Mouse (Mus musculus): ENCODE data around the gene Col6a4. TPM values are rescaled to one million over a fixed set of nuclear protein-coding genes. Genes with fewer than 3 reads are reported as not detected.

Col6a4 gene
- 2.0 and 2.4 TPM in 2 replicates for polyA plus RNA-seq (2015; fragmentation: Nextera tagmentation; extraction: Ambion mirVana)

GRCm38 (mm10) chr9:106096683-106097082, at the start of gene Col6a4:
Col6a4 (minus strand) TSS chr9:106096783.
- H3K4me2 ChIP-seq (ENCODE audit: low read depth, low read length), result no peak within 1 kb of the TSS
- WGBS, result 49% methylated on average over 7 of the region's 7 CpGs
- no peak for ATAC-seq (ENCODE audit: low read depth)

GRCm38 (mm10) chr9:106145582-106145981, 49.0 kb upstream of the Col6a4 start:
- Histone ChIP-seq H3K4me3 (ENCODE audit: low read length) (no peak overlapping the region), H3K27ac (ENCODE audit: low read length) (no peak overlapping the region), H3K9ac (ENCODE audit: low read length) (no peak overlapping the region), H3K27me3 (ENCODE audit: control insufficient read depth, insufficient read depth, low read depth, low read length) (peaks cover 35% of the 10 kb centered on the region), H3K9me3 (ENCODE audit: control insufficient read depth, low read length) (no peaks in the 10 kb centered on the region), H3K4me2 (ENCODE audit: low read depth, low read length) (no peak overlapping the region), H3K36me3 (ENCODE audit: control insufficient read depth, insufficient read depth, low read length) (no peaks in the 10 kb centered on the region), H3K4me1 (replicated peaks; ENCODE audit: control insufficient read depth, insufficient read depth, low read length) (0 out of 2 replicates have a peak, but pooled peaks cover 2% of the 10 kb centered on the region)
- 73% methylated on average over 2 of the region's 2 CpGs for WGBS
- no peak for ATAC-seq (ENCODE audit: low read depth)

More at GRCm38 (mm10) chr9:106096683-106097082, at the start of gene Col6a4:
- Histone ChIP-seq H3K36me3 (ENCODE audit: control insufficient read depth, insufficient read depth, low read length) (no peaks in the 10 kb centered on the region), H3K4me1 (replicated peaks; ENCODE audit: control insufficient read depth, insufficient read depth, low read length) (no peaks in the 10 kb centered on the region), H3K9me3 (ENCODE audit: control insufficient read depth, low read length) (no peaks in the 10 kb centered on the region), H3K27ac (ENCODE audit: low read length) (no peak within 1 kb of the TSS), H3K4me3 (ENCODE audit: low read length) (no peak within 1 kb of the TSS), H3K27me3 (ENCODE audit: control insufficient read depth, insufficient read depth, low read depth, low read length) (no peaks in the 10 kb centered on the region), H3K9ac (ENCODE audit: low read length) (no peak within 1 kb of the TSS)

- Histone ChIP-seq H3K9me3 (ENCODE audit: control insufficient read depth, low read length) (no peaks in the 10 kb centered on the region), H3K4me2 (ENCODE audit: low read depth, low read length) (no peak overlapping the region), H3K4me3 (ENCODE audit: low read length) (no peak overlapping the region), H3K4me1 (replicated peaks; ENCODE audit: control insufficient read depth, insufficient read depth, low read length) (peaks cover 7% of the 10 kb centered on the region; the same call in 1 of the 2 replicates), H3K9ac (ENCODE audit: low read length) (no peak overlapping the region), H3K27me3 (ENCODE audit: control insufficient read depth, insufficient read depth, low read depth, low read length) (peaks cover 21% of the 10 kb centered on the region), H3K36me3 (ENCODE audit: control insufficient read depth, insufficient read depth, low read length) (no peaks in the 10 kb centered on the region), H3K27ac (ENCODE audit: low read length) (no peak overlapping the region)
- 81% methylated on average over 7 of the region's 7 CpGs for WGBS
- no peak for ATAC-seq (ENCODE audit: low read depth)
Measured at GRCm38 (mm10) chr9:106144176-106144575, 47.6 kb upstream of the Col6a4 start.

GRCm38 (mm10) chr9:106141955-106142354, 45.4 kb upstream of the Col6a4 start:
- Histone ChIP-seq H3K4me1 (replicated peaks; ENCODE audit: control insufficient read depth, insufficient read depth, low read length) (peaks cover 5% of the 10 kb centered on the region; the same call in 1 of the 2 replicates), H3K27me3 (ENCODE audit: control insufficient read depth, insufficient read depth, low read depth, low read length) (no peaks in the 10 kb centered on the region), H3K4me3 (ENCODE audit: low read length) (no peak overlapping the region), H3K27ac (ENCODE audit: low read length) (no peak overlapping the region), H3K9ac (ENCODE audit: low read length) (no peak overlapping the region), H3K36me3 (ENCODE audit: control insufficient read depth, insufficient read depth, low read length) (no peaks in the 10 kb centered on the region), H3K4me2 (ENCODE audit: low read depth, low read length) (no peak overlapping the region), H3K9me3 (ENCODE audit: control insufficient read depth, low read length) (no peaks in the 10 kb centered on the region)
- WGBS, result 82% methylated on average over 12 of the region's 12 CpGs
- ATAC-seq (ENCODE audit: low read depth), result no peak

GRCm38 (mm10) chr9:106139763-106140162, 43.2 kb upstream of the Col6a4 start:
- 41% methylated on average over 10 of the region's 10 CpGs for WGBS

GRCm38 (mm10) chr9:106137671-106138216, 41.2 kb upstream of the Col6a4 start:
- WGBS, result 62% methylated on average over 10 of the region's 10 CpGs
- Histone ChIP-seq H3K4me2 (ENCODE audit: low read depth, low read length) (no peak overlapping the region), H3K36me3 (ENCODE audit: control insufficient read depth, insufficient read depth, low read length) (no peaks in the 10 kb centered on the region), H3K4me1 (replicated peaks; ENCODE audit: control insufficient read depth, insufficient read depth, low read length) (peaks cover 5% of the 10 kb centered on the region; the same call in 1 of the 2 replicates), H3K9me3 (ENCODE audit: control insufficient read depth, low read length) (no peaks in the 10 kb centered on the region), H3K27ac (ENCODE audit: low read length) (no peak overlapping the region), H3K4me3 (ENCODE audit: low read length) (no peak overlapping the region), H3K27me3 (ENCODE audit: control insufficient read depth, insufficient read depth, low read depth, low read length) (no peaks in the 10 kb centered on the region), H3K9ac (ENCODE audit: low read length) (no peak overlapping the region)
- no peak for ATAC-seq (ENCODE audit: low read depth)

More at GRCm38 (mm10) chr9:106139763-106140162, 43.2 kb upstream of the Col6a4 start:
- ATAC-seq (ENCODE audit: low read depth), result peak; percentile 52; the same call in 1 of the 2 replicates
- Histone ChIP-seq H3K4me2 (ENCODE audit: low read depth, low read length) (no peak overlapping the region), H3K9ac (ENCODE audit: low read length) (no peak overlapping the region), H3K27ac (ENCODE audit: low read length) (no peak overlapping the region), H3K36me3 (ENCODE audit: control insufficient read depth, insufficient read depth, low read length) (no peaks in the 10 kb centered on the region), H3K4me1 (replicated peaks; ENCODE audit: control insufficient read depth, insufficient read depth, low read length) (peaks cover 5% of the 10 kb centered on the region; the same call in 1 of the 2 replicates), H3K27me3 (ENCODE audit: control insufficient read depth, insufficient read depth, low read depth, low read length) (no peaks in the 10 kb centered on the region), H3K9me3 (ENCODE audit: control insufficient read depth, low read length) (no peaks in the 10 kb centered on the region), H3K4me3 (ENCODE audit: low read length) (no peak overlapping the region)

- Histone ChIP-seq H3K9me3 (ENCODE audit: control insufficient read depth, low read length) (no peaks in the 10 kb centered on the region), H3K4me1 (replicated peaks; ENCODE audit: control insufficient read depth, insufficient read depth, low read length) (no peaks in the 10 kb centered on the region), H3K4me3 (ENCODE audit: low read length) (no peak overlapping the region), H3K4me2 (ENCODE audit: low read depth, low read length) (no peak overlapping the region), H3K27me3 (ENCODE audit: control insufficient read depth, insufficient read depth, low read depth, low read length) (no peaks in the 10 kb centered on the region), H3K36me3 (ENCODE audit: control insufficient read depth, insufficient read depth, low read length) (no peaks in the 10 kb centered on the region), H3K9ac (ENCODE audit: low read length) (no peak overlapping the region), H3K27ac (ENCODE audit: low read length) (no peak overlapping the region)
- 72% methylated on average over 7 of the region's 7 CpGs for WGBS
- no peak for ATAC-seq (ENCODE audit: low read depth)
Measured at GRCm38 (mm10) chr9:106130250-106130649, 33.7 kb upstream of the Col6a4 start.

- no peaks in the 10 kb centered on the region for H3K9me3 ChIP-seq (ENCODE audit: control insufficient read depth, low read length)
- WGBS, result 76% methylated on average over 2 of the region's 2 CpGs
- H3K27me3 ChIP-seq (ENCODE audit: control insufficient read depth, insufficient read depth, low read depth, low read length), result no peaks in the 10 kb centered on the region
- no peak overlapping the region for H3K4me3 ChIP-seq (ENCODE audit: low read length)
- no peak overlapping the region for H3K9ac ChIP-seq (ENCODE audit: low read length)
- no peak overlapping the region for H3K4me2 ChIP-seq (ENCODE audit: low read depth, low read length)
- H3K27ac ChIP-seq (ENCODE audit: low read length), result no peak overlapping the region
- H3K4me1 ChIP-seq (replicated peaks; ENCODE audit: control insufficient read depth, insufficient read depth, low read length), result no peaks in the 10 kb centered on the region
- no peak for ATAC-seq (ENCODE audit: low read depth)
- H3K36me3 ChIP-seq (ENCODE audit: control insufficient read depth, insufficient read depth, low read length), result no peaks in the 10 kb centered on the region
Measured at GRCm38 (mm10) chr9:106129072-106129471, 32.5 kb upstream of the Col6a4 start.

- Histone ChIP-seq H3K27ac (ENCODE audit: low read length) (no peak overlapping the region), H3K4me1 (replicated peaks; ENCODE audit: control insufficient read depth, insufficient read depth, low read length) (no peaks in the 10 kb centered on the region), H3K36me3 (ENCODE audit: control insufficient read depth, insufficient read depth, low read length) (no peaks in the 10 kb centered on the region), H3K9me3 (ENCODE audit: control insufficient read depth, low read length) (no peaks in the 10 kb centered on the region), H3K9ac (ENCODE audit: low read length) (no peak overlapping the region), H3K27me3 (ENCODE audit: control insufficient read depth, insufficient read depth, low read depth, low read length) (no peaks in the 10 kb centered on the region), H3K4me2 (ENCODE audit: low read depth, low read length) (no peak overlapping the region), H3K4me3 (ENCODE audit: low read length) (no peak overlapping the region)
- no peak for ATAC-seq (ENCODE audit: low read depth)
- WGBS, result 44% methylated on average over 2 of the region's 2 CpGs
Measured at GRCm38 (mm10) chr9:106126786-106127251, 30.2 kb upstream of the Col6a4 start.

Measured in lung, embryonic 16.5 days (tissue).